Mouse (Mus musculus): ENCODE data around the gene Zmiz1.

The Zmiz1 gene

DNA sequence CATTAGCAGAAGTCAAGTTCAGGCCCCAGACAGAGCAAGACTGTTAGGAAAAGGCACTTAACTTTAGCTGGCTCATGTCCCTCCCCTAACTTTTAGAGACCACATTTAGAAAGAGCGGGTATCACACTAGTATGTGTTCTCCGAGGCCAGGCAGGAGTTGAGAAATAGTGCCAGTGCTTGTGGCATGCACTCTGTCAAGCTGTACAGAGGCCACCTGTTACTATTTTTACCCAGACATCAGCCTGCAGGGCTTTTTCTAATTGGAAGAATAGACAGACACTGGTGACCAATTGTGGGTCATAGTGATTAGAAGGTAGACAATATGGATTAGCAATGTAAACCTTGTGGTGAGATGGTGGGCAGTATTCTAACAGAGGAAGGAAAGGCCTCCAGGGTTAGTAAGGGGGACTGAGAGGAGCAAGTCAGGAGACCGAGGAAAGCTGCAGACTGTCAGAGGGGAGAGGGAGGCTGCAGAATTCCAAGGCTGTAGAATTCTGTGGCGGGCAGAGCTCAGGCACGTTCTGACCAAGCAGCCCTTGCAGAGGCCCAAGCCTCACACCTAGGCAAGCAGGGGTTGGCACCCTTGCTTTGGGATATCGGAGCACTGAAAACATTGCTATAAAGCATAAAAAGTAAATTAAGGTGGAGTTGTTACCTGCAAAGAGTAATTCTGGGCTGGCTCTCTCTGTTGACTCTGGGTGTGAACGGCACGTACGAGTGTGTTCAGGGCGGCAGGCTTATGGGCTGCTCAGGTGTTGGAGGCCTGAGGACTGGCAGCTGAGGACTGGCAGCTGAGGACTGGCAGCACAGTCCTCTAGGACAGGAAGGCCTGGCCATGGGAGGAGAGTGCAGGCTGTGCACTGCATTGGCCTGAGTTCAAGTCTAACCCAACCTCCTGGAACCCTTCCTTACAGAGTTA lies 228.3 kb downstream of the Zmiz1 start:
- DNase-seq (ENCODE audit: low spot score), result no peak

GRCm38 (mm10) chr14:25693271-25693887 lies 234.4 kb downstream of the Zmiz1 start:
- DNase-seq (ENCODE audit: low spot score), result no peak

DNA sequence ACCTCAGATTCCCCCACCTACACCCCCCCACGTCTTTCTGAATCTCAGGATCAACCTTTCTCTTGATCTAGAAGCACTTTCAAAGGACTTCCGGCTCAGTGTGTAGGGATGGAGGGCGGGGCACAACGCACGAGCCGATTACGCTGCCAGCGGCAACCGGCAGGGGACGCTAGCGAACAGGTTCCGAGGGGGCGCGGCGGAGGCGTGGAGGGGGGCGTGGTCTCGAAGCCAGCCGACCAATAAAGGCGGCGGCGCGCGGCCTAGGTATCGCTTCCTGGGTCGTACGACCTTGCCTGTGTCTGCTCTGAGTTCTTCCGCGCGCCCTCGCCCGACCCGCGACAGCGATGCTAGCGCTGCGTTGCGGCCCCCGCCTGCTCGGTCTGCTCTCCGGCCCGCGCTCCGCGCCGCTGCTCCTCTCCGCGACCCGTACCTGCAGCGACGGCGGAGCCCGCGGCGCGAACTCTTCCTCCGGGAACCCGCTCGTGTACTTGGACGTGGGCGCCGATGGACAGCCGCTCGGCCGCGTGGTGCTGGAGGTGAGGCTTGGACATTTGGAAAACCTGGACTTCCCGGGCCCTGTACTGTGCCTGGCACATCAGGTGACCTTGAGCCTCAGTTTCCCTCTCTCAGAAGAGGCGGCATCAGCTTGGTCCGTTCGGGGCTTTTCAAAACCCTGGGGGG lies 235.0 kb downstream of the Zmiz1 start, which contains the start of gene Ppif:
Gene Ppif (plus strand): TSS at position 267 of the 681 bp plus-strand sequence.
- peak; percentile 97 for DNase-seq (ENCODE audit: low spot score)

GRCm38 (mm10) chr14:25694569-25694897 lies 235.5 kb downstream of the Zmiz1 start:
- DNase-seq (ENCODE audit: low spot score), result no peak

- no peak for DNase-seq (ENCODE audit: low spot score)
These were observed 236.1 kb downstream of the Zmiz1 start for GRCm38 (mm10) chr14:25695059-25695458.

DNA sequence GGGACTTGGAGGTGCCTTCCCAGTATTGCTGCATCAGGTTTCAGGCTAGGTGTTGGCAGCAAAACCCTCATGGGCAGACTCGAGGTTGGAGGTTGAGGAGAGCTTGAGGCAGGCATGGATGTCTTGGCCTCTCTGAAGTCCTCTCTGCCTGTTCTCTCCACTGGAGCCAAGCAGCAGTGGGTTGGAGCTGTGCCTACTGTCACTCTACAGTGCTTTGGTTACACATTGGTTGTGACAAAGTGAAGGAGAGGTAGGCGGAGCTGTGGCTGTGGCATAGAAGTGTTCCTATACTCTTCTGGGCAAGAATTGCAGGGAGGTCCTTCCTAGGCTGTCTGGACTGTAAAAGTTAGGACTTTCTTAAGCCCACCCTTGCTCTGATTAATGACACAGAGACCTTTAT lies 237.4 kb downstream of the Zmiz1 start:
- no peak for DNase-seq (ENCODE audit: low spot score)

DNA sequence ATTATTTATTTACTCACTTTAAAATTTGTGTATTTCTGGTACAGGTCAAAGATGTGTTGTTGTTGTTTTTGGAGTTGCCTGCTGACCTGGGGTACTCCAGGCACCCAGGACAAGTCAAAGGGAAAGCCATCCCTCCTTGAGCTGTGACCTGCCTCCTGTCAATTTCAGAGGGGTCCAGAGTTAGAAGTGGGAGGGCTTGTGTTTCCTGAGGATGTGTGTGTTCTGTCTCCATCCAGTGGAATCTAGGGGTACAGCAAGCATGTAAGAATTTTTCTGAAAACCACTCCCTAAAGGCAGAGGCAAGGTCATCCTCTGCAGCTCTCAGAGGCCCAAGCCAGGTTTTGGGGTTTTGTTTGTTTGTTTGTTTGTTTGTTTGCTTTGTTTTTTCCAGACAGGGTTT lies 243.0 kb downstream of the Zmiz1 start:
- peak; percentile 45 for DNase-seq (ENCODE audit: low spot score)

- DNase-seq (ENCODE audit: low spot score), result peak; percentile 80
These were observed 248.8 kb downstream of the Zmiz1 start for GRCm38 (mm10) chr14:25707691-25708181.

- no peak for DNase-seq (ENCODE audit: low spot score)
These were observed 249.5 kb downstream of the Zmiz1 start for GRCm38 (mm10) chr14:25708451-25708850.

- DNase-seq (ENCODE audit: low spot score), result no peak
These were observed 249.9 kb downstream of the Zmiz1 start for GRCm38 (mm10) chr14:25708917-25709316.

GRCm38 (mm10) chr14:25710073-25710472 lies 251.1 kb downstream of the Zmiz1 start:
- no peak for DNase-seq (ENCODE audit: low spot score)

- no peak for DNase-seq (ENCODE audit: low spot score)
These were observed 251.7 kb downstream of the Zmiz1 start for GRCm38 (mm10) chr14:25710681-25711080.

DNA sequence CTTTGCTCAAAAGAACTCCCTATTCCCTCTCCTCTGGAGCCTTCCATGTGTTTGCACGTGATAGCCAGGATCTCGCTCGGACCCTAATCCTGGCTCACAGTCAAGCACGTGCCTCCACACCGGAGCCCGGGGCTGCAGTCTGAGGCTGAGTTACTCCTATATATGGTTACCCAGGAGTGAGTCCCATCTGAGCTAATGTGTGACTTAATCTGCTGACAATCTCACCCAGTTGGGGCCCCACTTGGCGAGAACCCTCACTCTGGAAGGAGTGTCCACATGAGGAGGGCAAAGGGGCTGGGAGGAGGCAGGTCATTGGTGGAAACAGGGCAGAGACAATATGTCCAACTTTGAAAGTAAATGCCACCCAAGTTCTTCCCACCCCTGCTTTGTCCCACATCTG lies 252.2 kb downstream of the Zmiz1 start:
- no peak for DNase-seq (ENCODE audit: low spot score)

- no peak for DNase-seq (ENCODE audit: low spot score)
These were observed 252.6 kb downstream of the Zmiz1 start for GRCm38 (mm10) chr14:25711602-25712001.

DNA sequence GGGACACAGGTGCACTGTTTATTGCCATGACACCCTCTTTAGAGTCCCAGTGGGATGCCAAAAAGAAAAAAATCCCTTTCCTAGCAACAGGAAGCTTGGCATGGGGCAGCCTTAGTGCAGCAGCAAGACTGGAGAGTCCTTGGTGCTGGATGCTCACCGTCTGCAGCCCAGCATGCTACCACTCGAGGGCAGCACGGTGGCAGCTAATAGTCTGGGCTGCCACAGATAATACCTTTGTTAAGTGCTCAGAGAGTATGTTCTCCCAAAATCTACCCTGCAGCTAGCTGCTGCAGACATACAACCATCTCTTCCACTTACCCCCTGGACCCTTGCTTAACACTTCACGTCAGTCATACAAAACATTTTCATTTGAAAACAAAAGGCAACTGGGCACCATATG lies 254.5 kb downstream of the Zmiz1 start:
- no peak for DNase-seq (ENCODE audit: low spot score)

All from layer of hippocampus, adult 11-12 months (tissue).